Mouse (Mus musculus): ENCODE measurements around the gene Wwox.

- TF ChIP-seq HCFC1 (IDR thresholded peaks at IDR 0.05; ENCODE audit: borderline replicate concordance, insufficient read depth, low read length) = no peak
- TF ChIP-seq MAFK (IDR thresholded peaks at IDR 0.05; ENCODE audit: insufficient read depth, low read depth, low read length) = no peak
- no peak for TF ChIP-seq CHD2 (IDR thresholded peaks at IDR 0.05; ENCODE audit: low read depth, low read length)
Observed at GRCm38 (mm10) chr8:114875161-114875560, 435.7 kb downstream of the Wwox start.

Measured in ES-E14 (cell line).